9 mouse cellular contexts compared by ENCODE assay signal in the genomic region with DNA sequence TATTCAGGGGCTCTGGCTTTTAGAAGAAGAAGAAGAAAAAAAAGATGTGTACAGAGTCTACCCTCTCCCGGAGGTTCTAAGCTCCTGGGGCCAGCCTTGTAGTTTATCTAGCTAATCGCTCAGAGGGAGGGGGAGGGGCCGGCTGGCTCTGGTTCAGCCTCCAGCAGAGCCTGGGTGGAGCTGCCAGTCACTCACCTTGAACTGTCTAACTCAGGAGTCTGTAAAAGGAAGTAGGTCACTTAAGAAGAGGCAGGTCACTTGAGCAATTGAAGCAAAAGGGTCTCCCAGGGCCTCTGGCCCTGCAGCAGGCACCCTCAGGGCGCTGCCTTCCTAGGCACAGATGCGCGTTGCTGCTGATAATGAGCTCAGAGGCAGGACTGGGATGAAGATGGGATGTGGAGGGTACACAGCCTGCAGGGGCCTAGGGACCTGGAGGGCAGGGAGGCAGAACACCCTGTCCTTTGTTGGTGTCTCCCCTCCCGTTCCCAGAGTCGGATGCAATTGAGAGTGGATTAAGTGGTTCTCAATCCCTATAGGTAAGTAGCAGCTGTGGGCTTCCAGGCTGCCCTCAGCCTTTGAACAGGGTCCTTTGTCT. TPM values are rescaled to one million over a fixed set of nuclear protein-coding genes. Genes with fewer than 3 reads are reported as not detected.
DNase-seq lines count a peak whose midpoint lies in the region; ATAC-seq and TF ChIP-seq lines count a peak whose summit lies in the region.
"Had no signal": no experiment of that assay in that cellular context is flagged by ENCODE, and none has a peak within 500 bp of the region (broad histone marks: within the 10 kb centered on the region; RNA-seq: fewer than 3 reads in every experiment).

No protein-coding gene starts in this region.

- TF ChIP-seq POLR2A in liver, adult 2 months (IDR thresholded peaks at IDR 0.05; ENCODE audit: extremely low read depth, insufficient read depth, low read length): no peak
- no peak for TF ChIP-seq POLR2A in small intestine, adult 2 months (IDR thresholded peaks at IDR 0.05; ENCODE audit: low read depth, low read length)

- DNase-seq in kidney, adult 11 months: peak; percentile 68
- peak; percentile 56 for DNase-seq in embryonic facial prominence, embryonic 11.5 days (ENCODE audit: low spot score)
- peak; percentile 11 for DNase-seq in liver, adult 2 months (ENCODE audit: extremely low read depth, low read depth, low spot score)
- DNase-seq in left cerebral cortex, postnatal 4 days: no peak
- DNase-seq in gastrocnemius, adult 18-20 months (ENCODE audit: low spot score): no peak
- no peak for DNase-seq in frontal cortex, adult 2 months (ENCODE audit: extremely low spot score in 1 of 2, low spot score in 1 of 2)

- intact Hi-C loops in left cerebral cortex, postnatal 4 days (cut with DNase I): no loop called here

- WGBS in kidney, embryonic 14.5 days: 29% methylated on average over 8 of the region's 8 CpGs
- 11% methylated on average over 8 of the region's 8 CpGs for WGBS in embryonic facial prominence, embryonic 11.5 days
- WGBS in liver, adult 2 months: 48% methylated on average over 8 of the region's 8 CpGs
- WGBS in small intestine, adult 2 months: 16% methylated on average over 8 of the region's 8 CpGs

- H3K4me1 ChIP-seq in kidney, embryonic 14.5 days (ENCODE audit: control insufficient read depth, insufficient read depth, low read length): peaks cover 11% of the 10 kb centered on the region; the same call in 1 of the 2 replicates
- 0 out of 2 replicates have a peak, but pooled peaks cover 4% of the 10 kb centered on the region for H3K4me1 ChIP-seq in embryonic facial prominence, embryonic 11.5 days (ENCODE audit: control insufficient read depth, insufficient read depth, low read length)
- no peaks in the 10 kb centered on the region for H3K4me1 ChIP-seq in liver, adult 2 months (ENCODE audit: control insufficient read depth, insufficient read depth, low read length)
- peaks cover 62% of the 10 kb centered on the region for H3K4me1 ChIP-seq in small intestine, adult 2 months (ENCODE audit: control insufficient read depth, insufficient read depth, insufficient read length, low read length)

- H3K36me3 ChIP-seq in kidney, embryonic 14.5 days (ENCODE audit: control insufficient read depth, insufficient read depth, low read length): no peaks in the 10 kb centered on the region
- H3K36me3 ChIP-seq in embryonic facial prominence, embryonic 11.5 days (replicated peaks; ENCODE audit: control insufficient read depth, insufficient read depth, low read depth, low read length): no peaks in the 10 kb centered on the region
- no peaks in the 10 kb centered on the region for H3K36me3 ChIP-seq in liver, adult 2 months (ENCODE audit: control insufficient read depth, insufficient read depth, low read length)
- no peaks in the 10 kb centered on the region for H3K36me3 ChIP-seq in small intestine, adult 2 months (ENCODE audit: control insufficient read depth, insufficient read depth, low read length)

- H3K4me2 ChIP-seq in kidney, embryonic 14.5 days (replicated peaks; ENCODE audit: low read depth, low read length): no peak overlapping the region
- H3K4me2 ChIP-seq in embryonic facial prominence, embryonic 11.5 days (ENCODE audit: low read depth, low read length): no peak overlapping the region
- H3K4me2 ChIP-seq: limb, embryonic 15.5 days had no signal

- no peaks in the 10 kb centered on the region for H3K27me3 ChIP-seq in kidney, embryonic 14.5 days (ENCODE audit: control insufficient read depth, insufficient read depth, low read length)
- no peaks in the 10 kb centered on the region for H3K27me3 ChIP-seq in embryonic facial prominence, embryonic 11.5 days (ENCODE audit: control insufficient read depth, insufficient read depth, low read length)
- H3K27me3 ChIP-seq in liver, adult 2 months (ENCODE audit: control insufficient read depth, insufficient read depth, low read length): no peaks in the 10 kb centered on the region
- H3K27me3 ChIP-seq in small intestine, adult 2 months (ENCODE audit: control insufficient read depth, insufficient read depth, low read length): no peaks in the 10 kb centered on the region
- H3K27me3 ChIP-seq: limb, embryonic 15.5 days had no signal

- H3K79me2 ChIP-seq in liver, adult 2 months (ENCODE audit: control insufficient read depth, insufficient read depth, low read length): no peaks in the 10 kb centered on the region

- H3K9ac ChIP-seq in kidney, embryonic 14.5 days (ENCODE audit: low read depth, low read length): no peak overlapping the region; the same call in 1 of the 2 replicates
- no peak overlapping the region for H3K9ac ChIP-seq in embryonic facial prominence, embryonic 11.5 days (replicated peaks; ENCODE audit: low read length)
- no peak overlapping the region for H3K9ac ChIP-seq in liver, adult 2 months (ENCODE audit: low read depth, low read length)
- H3K9ac ChIP-seq: limb, embryonic 15.5 days had no signal

- no peaks in the 10 kb centered on the region for H3K9me3 ChIP-seq in kidney, embryonic 14.5 days (ENCODE audit: control insufficient read depth, low read length)
- H3K9me3 ChIP-seq in embryonic facial prominence, embryonic 11.5 days (replicated peaks; ENCODE audit: control insufficient read depth, low read length): no peaks in the 10 kb centered on the region
- H3K9me3 ChIP-seq: limb, embryonic 15.5 days had no signal

- no peak for TF ChIP-seq CTCF in liver, adult 2 months (IDR thresholded peaks at IDR 0.05; ENCODE audit: low read depth, low read length)
- no peak for TF ChIP-seq CTCF in small intestine, adult 2 months (IDR thresholded peaks at IDR 0.05; ENCODE audit: extremely low read depth, insufficient read length, insufficient replicate concordance, low read depth, low read length)

- ATAC-seq in kidney, embryonic 14.5 days (ENCODE audit: low FRiP score, low TSS enrichment): no peak
- ATAC-seq in embryonic facial prominence, embryonic 11.5 days (replicated peaks; ENCODE audit: insufficient number of reproducible peaks, low FRiP score, low TSS enrichment, low read depth): no peak

- no peak overlapping the region for H3K4me3 ChIP-seq in kidney, embryonic 14.5 days (ENCODE audit: low read length)
- no peak overlapping the region for H3K4me3 ChIP-seq in embryonic facial prominence, embryonic 11.5 days (ENCODE audit: low read depth, low read length)
- no peak overlapping the region for H3K4me3 ChIP-seq in liver, adult 2 months (ENCODE audit: insufficient read depth, low read depth, low read length)
- no peak overlapping the region for H3K4me3 ChIP-seq in small intestine, adult 2 months (ENCODE audit: low read depth, low read length)
- H3K4me3 ChIP-seq: limb, embryonic 15.5 days had no signal

- no peak overlapping the region for H3K27ac ChIP-seq in kidney, embryonic 14.5 days (ENCODE audit: low read depth, low read length)
- H3K27ac ChIP-seq in embryonic facial prominence, embryonic 11.5 days (replicated peaks; ENCODE audit: low read depth, low read length): no peak overlapping the region
- H3K27ac ChIP-seq in liver, adult 2 months (replicated peaks; ENCODE audit: insufficient read depth, low read depth, low read length): no peak overlapping the region
- H3K27ac ChIP-seq in small intestine, adult 2 months (ENCODE audit: insufficient read depth, low read depth, low read length): peak overlapping the region; percentile 70
- H3K27ac ChIP-seq: limb, embryonic 15.5 days had no signal

RNA-seq across cellular contexts. Expression of gene Clstn1, which starts 18.7 kb away (rescaled TPM):
- polyA plus RNA-seq in kidney, embryonic 14.5 days (2014; fragmentation: Nextera tagmentation; extraction: Ambion mirVana): 24.7 and 33.5 TPM in 2 replicates
- polyA plus RNA-seq in embryonic facial prominence, embryonic 11.5 days (2014; fragmentation: Nextera tagmentation; extraction: Ambion mirVana): 27.3 and 28.0 TPM in 2 replicates
- total RNA-seq in liver, adult 2 months (2014; rRNA removed): 2.3 and 2.8 TPM in 2 replicates
- 1.4 and 1.5 TPM in 2 replicates for polyA plus RNA-seq in liver, adult 2 months (2012; rRNA removed)
- 35.6 and 76.4 TPM in 2 replicates for polyA plus RNA-seq in small intestine, adult 2 months (2012; rRNA removed)
- total RNA-seq in left cerebral cortex, postnatal 4 days (2021): 100 to 1,000 TPM; 494 to 507 TPM
- 10 to 100 TPM; 27.5 to 35.0 TPM for total RNA-seq in gastrocnemius, adult 18-20 months (2021)
- polyA plus RNA-seq in frontal cortex, adult 2 months (2012; rRNA removed): 310 and 338 TPM in 2 replicates

RNA-seq across cellular contexts. Expression of gene Ctnnbip1, which starts 49.5 kb away (rescaled TPM):
- polyA plus RNA-seq in kidney, embryonic 14.5 days (2014; fragmentation: Nextera tagmentation; extraction: Ambion mirVana): 66.6 and 71.4 TPM in 2 replicates
- 68.8 and 70.4 TPM in 2 replicates for polyA plus RNA-seq in embryonic facial prominence, embryonic 11.5 days (2014; fragmentation: Nextera tagmentation; extraction: Ambion mirVana)
- total RNA-seq in liver, adult 2 months (2014; rRNA removed): 4.9 and 6.6 TPM in 2 replicates
- polyA plus RNA-seq in liver, adult 2 months (2012; rRNA removed): 9.7 and 9.9 TPM in 2 replicates
- polyA plus RNA-seq in small intestine, adult 2 months (2012; rRNA removed): 10.8 and 27.2 TPM in 2 replicates
- 10 to 100 TPM; 94.7 to 99.4 TPM for total RNA-seq in left cerebral cortex, postnatal 4 days (2021)
- total RNA-seq in gastrocnemius, adult 18-20 months (2021): 10 to 100 TPM; 17.7 to 19.0 TPM
- 44.8 TPM in 2 replicates for polyA plus RNA-seq in frontal cortex, adult 2 months (2012; rRNA removed)

Comparison
In these comparisons a context has a peak if more than half of its experiments do, and no peak if none do; other contexts are left out.
1. DNase-seq: peak in kidney, adult 11 months (single experiment), embryonic facial prominence, embryonic 11.5 days (single experiment) and liver, adult 2 months (single experiment); none in left cerebral cortex, postnatal 4 days (single experiment), gastrocnemius, adult 18-20 months (single experiment) and frontal cortex, adult 2 months (0 of 2).
2. RNA of gene Clstn1, which starts 18.7 kb away (polyA plus RNA-seq): 310 to 338 TPM in frontal cortex, adult 2 months, 35.6 to 76.4 TPM in small intestine, adult 2 months, 24.7 to 33.5 TPM in kidney, embryonic 14.5 days and 27.3 to 28.0 TPM in embryonic facial prominence, embryonic 11.5 days; 1.4 to 1.5 TPM in liver, adult 2 months; every median in the first group is over 10 times any median in the second.